Mouse (Mus musculus) ES-Bruce4 (cell line): Measurements from ENCODE around the gene Pde9a.

Source experiments
- CTCF ChIP-seq: IDR thresholded peaks from one replicate; pipeline ENCODE4 v1.8.1; 2011; ENCODE audit warnings: low read depth, low read length
- POLR2A ChIP-seq: IDR thresholded peaks from one replicate; pipeline ENCODE4 v1.8.1; 2011; ENCODE audit warnings: low read length; ENCODE audit not compliant: insufficient read depth

DNA sequence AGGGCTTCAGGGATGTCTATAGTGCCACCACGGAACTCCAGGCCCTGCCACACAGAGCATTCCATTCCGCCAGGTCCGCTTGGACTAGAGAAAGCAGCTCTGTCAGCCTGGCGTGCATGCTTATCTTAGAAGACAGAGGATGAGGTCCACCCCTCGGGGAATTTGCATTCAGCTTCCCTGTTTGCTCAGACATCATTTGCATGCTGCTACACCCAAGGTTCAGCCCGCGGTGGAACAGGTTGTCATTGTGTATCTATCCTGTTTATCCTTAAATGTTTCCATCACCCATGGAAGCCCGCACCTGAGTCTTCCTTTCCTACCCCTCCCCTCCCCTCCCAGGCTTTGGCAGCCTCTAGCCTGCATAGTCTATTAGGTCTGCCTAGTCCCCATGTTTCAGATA lies 38.8 kb downstream of the Pde9a start:
- TF ChIP-seq CTCF (no peak), POLR2A (no peak)
